Mouse (Mus musculus) C2C12 (cell line): ENCODE results near the gene Capzb.

ENCODE experiments used
- CEBPB ChIP-seq: IDR thresholded peaks from one replicate; pipeline ENCODE4 v1.6.1; 2011; ENCODE audit warnings: low read depth, mild to moderate bottlenecking, control low read depth, moderate library complexity
- CTCF ChIP-seq: IDR thresholded peaks from one replicate; pipeline ENCODE4 v1.5.1; 2011; ENCODE audit not compliant: control insufficient read depth, insufficient read depth, insufficient read length
- FOSL1 ChIP-seq: IDR thresholded peaks from one replicate; pipeline ENCODE4 v1.8.0; 2011; ENCODE audit warnings: mild to moderate bottlenecking, low read length; ENCODE audit not compliant: poor library complexity, insufficient read depth, severe bottlenecking
- MAX ChIP-seq: IDR thresholded peaks from one replicate; pipeline ENCODE4 v1.6.1; 2011; ENCODE audit warnings: mild to moderate bottlenecking, control low read depth
- MYOD1 ChIP-seq: IDR thresholded peaks from one replicate; pipeline ENCODE4 v1.6.1; 2011; ENCODE audit warnings: low read depth; ENCODE audit not compliant: control insufficient read depth, insufficient read length
- MYOG ChIP-seq: IDR thresholded peaks from one replicate; pipeline ENCODE4 v1.6.1; 2011; ENCODE audit not compliant: control insufficient read depth, insufficient read length; ENCODE audit errors: extremely low read depth
- USF1 ChIP-seq: IDR thresholded peaks from one replicate; pipeline ENCODE4 v1.6.1; 2011; ENCODE audit warnings: low read depth, mild to moderate bottlenecking, control low read depth, moderate library complexity

DNA sequence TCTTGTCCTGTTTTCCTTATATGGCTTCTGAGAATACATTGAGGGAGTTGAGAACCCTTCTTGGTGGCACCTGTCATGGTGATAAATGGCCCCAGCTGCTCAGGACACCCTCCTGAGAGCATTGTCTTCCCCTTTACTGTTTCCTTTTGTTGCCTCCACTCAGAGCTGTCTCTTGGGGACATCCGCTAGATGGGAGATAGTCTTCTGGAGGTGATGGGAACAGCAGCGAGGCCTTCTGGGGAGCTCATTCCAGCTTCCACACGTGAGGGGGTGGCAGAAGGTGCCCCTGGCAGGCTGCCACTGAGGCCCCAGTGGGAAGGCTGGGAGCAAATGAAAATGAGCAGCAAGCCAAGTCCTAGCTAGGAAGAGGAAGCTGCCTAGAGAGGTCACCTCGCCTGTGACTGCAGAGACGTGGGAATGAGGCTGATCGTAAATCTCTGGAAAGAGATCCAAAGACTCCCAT is 90.3 kb downstream of the Capzb start:
- TF ChIP-seq CTCF (no peak), CEBPB (no peak), USF1 (no peak), MAX (no peak), MYOD1 (peak; percentile 41), FOSL1 (no peak), MYOG (no peak)
